Mouse (Mus musculus) small intestine, adult 2 months (tissue): Measurements from ENCODE around the gene Gm4969. TPM values are rescaled to one million over a fixed set of nuclear protein-coding genes. Genes with fewer than 3 reads are reported as not detected.

Source experiments
- H3K27ac ChIP-seq: fragments of 200-500 bp; 2 replicates; pipeline ENCODE4 v1.5.1; 2012; ENCODE audit warnings: low read depth, low read length, control low read depth, inconsistent platforms; ENCODE audit not compliant: insufficient read depth
- H3K27me3 ChIP-seq: fragments of 200-500 bp; 2 replicates; pipeline ENCODE4 v1.6.1; 2012; ENCODE audit warnings: mild to moderate bottlenecking, moderate library complexity, low read length, inconsistent platforms; ENCODE audit not compliant: control insufficient read depth, insufficient read depth
- H3K36me3 ChIP-seq: fragments of 200-500 bp; 2 replicates; pipeline ENCODE4 v1.6.1; 2012; ENCODE audit warnings: mild to moderate bottlenecking, low read length, control low read depth, inconsistent platforms; ENCODE audit not compliant: control insufficient read depth, insufficient read depth
- H3K4me1 ChIP-seq: fragments of 200-500 bp; 2 replicates; pipeline ENCODE4 v1.6.1; 2012; ENCODE audit warnings: low read length, inconsistent platforms, mixed read lengths; ENCODE audit not compliant: control insufficient read depth, insufficient read depth, insufficient read length
- H3K4me3 ChIP-seq: fragments of 200-500 bp; 2 replicates; pipeline ENCODE4 v1.5.1; 2012; ENCODE audit warnings: low read depth, mild to moderate bottlenecking, control low read depth, inconsistent platforms, low read length, moderate library complexity
- CTCF ChIP-seq: fragments of 200-500 bp; IDR thresholded peaks from 2 replicates; pipeline ENCODE4 v1.5.1; 2012; ENCODE audit warnings: low read depth, mild to moderate bottlenecking, control low read depth, inconsistent platforms, low read length, moderate library complexity, mixed read lengths; ENCODE audit not compliant: insufficient replicate concordance, insufficient read length; ENCODE audit errors: extremely low read depth
- POLR2A ChIP-seq: fragments of 200-500 bp; IDR thresholded peaks from 2 replicates; pipeline ENCODE4 v1.6.1; 2012; ENCODE audit warnings: low read depth, mild to moderate bottlenecking, control low read depth, inconsistent platforms, low read length, moderate library complexity
- WGBS: fragments of 180-500 bp; shearing (Covaris S2); methylation state at CpG from one replicate; pipeline ENCODE4 v1.1.7; 2018; 5-methylcytosine and 5-hydroxymethylcytosine counted together
- polyA plus RNA-seq: library from polyadenylated mRNA; depleted of rRNA; stranded (reverse); fragments of >200 nt; gene quantifications from 2 replicates; pipeline ENCODE4 v1.2.3, GENCODE M21; 2012; rRNA removed

The Gm4969 gene
- polyA plus RNA-seq, 1 experiment: not detected

DNA sequence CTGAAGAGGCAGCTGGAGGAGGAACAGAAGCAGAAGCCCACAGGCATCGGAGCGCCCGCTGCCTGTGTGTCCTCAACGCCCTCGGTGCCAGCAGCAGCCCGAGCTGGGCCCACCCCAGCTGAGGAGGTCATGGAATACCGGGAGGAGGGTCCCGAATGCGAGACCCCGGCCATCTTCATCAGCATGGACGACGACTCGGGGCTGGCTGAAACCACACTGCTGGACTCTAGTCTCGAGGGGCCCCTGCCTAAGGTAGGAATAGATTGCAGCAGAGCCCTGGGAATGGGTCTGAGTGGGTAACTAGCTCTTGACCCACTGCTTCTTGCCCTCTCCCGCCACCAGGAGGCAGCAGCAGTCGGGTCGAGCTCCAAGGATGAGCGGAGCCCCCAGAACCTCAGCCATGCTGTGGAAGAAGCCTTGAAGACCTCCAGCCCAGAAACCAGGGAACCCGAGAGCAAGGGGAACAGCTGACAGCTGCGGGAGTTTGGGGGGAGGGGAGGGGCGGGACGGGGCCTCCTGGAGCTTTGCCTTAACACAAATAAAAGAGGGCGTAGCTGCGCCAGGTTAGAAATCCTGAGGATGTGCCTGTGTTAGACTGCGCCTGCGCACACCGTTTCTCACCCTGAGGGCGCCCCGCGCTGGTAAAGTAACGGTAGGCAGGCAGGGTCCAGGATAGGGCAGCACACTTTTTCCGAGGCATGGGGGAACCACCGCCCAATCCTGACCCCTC lies 64.0 kb downstream of the Gm4969 start, which contains the start of gene Rsph6a:
Gene Rsph6a, plus strand, starts transcription at position 644 of the 730 bp plus-strand sequence.
- WGBS: 57% methylated on average over 33 of the region's 33 CpGs
- H3K27ac ChIP-seq: no peak within 1 kb of the TSS
- no peak; the same call in 1 of the 2 replicates for TF ChIP-seq CTCF
- TF ChIP-seq POLR2A: no peak
- no peaks in the 10 kb centered on the region for H3K27me3 ChIP-seq
- H3K36me3 ChIP-seq: peaks cover 26% of the 10 kb centered on the region
- H3K4me1 ChIP-seq: no peaks in the 10 kb centered on the region
- H3K4me3 ChIP-seq: no peak within 1 kb of the TSS

DNA sequence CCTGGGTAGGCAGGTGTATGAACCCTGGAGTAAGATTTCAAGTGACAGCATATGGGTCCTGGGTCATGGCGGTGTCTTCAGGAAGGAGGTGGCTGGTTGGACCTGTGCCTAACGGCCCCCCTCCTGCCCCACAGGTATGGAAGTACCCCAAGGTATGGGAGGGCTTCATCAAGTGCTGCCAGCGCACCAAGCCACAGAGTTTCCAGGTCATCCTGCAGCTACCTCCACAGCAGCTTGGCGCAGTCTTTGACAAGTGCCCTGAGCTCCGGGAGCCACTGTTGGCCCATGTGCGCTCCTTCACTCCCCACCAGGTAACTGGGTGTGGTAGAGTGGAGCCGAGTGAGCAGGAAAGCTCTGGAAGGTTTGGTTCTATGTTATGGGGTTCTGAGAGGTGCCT lies 65.0 kb downstream of the Gm4969 start:
- H3K4me3 ChIP-seq: no peak overlapping the region
- H3K27me3 ChIP-seq: no peaks in the 10 kb centered on the region
- no peaks in the 10 kb centered on the region for H3K4me1 ChIP-seq
- H3K36me3 ChIP-seq: peaks cover 34% of the 10 kb centered on the region
- 87% methylated on average over 7 of the region's 7 CpGs for WGBS
- TF ChIP-seq POLR2A: no peak
- no peak for TF ChIP-seq CTCF
- H3K27ac ChIP-seq: no peak overlapping the region

DNA sequence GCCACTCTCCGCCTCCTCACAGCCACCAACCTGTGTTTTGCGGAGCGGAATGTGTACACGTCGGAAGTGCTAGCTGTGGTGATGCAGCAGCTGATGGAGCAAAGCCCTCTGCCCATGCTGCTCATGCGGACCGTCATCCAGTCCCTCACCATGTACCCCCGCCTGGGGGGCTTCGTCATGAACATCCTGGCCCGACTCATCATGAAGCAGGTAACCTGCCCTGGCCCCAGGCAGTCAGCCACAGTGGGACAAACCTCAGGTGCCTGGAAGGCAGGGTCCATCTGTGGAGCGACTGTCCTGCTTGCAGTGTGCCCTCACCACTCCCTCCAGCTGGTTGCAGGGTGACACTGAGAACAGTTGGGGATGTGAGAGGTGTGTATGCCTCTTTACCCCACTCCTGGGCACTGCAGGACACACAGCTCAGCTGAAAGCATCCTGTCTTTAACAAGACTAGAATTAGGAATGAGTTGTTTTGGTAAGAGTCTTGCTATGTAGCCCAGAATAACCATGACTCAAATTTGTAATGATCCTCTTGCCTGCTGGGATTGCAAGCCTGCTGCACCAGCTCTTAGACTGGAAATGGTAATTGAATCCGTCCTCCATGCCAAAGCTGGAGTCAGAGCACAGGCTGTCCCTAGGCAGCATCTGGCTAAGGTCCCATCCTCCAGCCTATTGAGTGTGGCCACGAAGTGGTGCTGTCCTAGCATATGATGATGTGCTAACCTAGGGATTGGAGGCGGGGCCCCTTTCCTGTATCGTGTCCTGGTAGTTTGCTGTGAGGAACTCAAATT lies 65.6 kb downstream of the Gm4969 start:
- Histone ChIP-seq H3K4me3 (no peak overlapping the region), H3K27me3 (no peaks in the 10 kb centered on the region), H3K4me1 (no peaks in the 10 kb centered on the region), H3K27ac (no peak overlapping the region), H3K36me3 (peaks cover 38% of the 10 kb centered on the region)
- TF ChIP-seq POLR2A: no peak
- no peak for TF ChIP-seq CTCF
- WGBS: 90% methylated on average over 15 of the region's 15 CpGs

DNA sequence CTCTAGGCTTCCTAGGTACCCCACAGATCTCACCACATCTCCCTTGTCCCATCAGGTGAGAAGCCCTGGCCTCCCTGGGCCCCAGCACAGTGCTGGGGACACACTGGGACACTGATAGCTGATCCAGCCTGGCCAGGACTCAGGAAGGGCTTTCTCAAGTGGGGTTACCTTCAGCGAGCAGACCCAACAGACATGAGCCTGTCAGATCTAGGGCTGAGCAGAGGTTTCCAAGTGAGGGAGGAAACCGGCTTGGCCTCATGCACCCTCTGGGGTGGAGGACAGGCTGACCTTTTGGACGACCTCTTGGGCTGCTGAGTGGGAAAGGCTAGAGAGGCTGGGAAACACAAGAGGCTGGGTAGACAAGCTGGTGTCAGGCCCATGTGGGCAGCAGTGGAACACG lies 67.0 kb downstream of the Gm4969 start:
- Histone ChIP-seq H3K27me3 (no peaks in the 10 kb centered on the region), H3K36me3 (peaks cover 52% of the 10 kb centered on the region), H3K4me3 (no peak overlapping the region), H3K27ac (no peak overlapping the region), H3K4me1 (no peaks in the 10 kb centered on the region)
- TF ChIP-seq CTCF: no peak
- WGBS: 75% methylated on average over 4 of the region's 4 CpGs

DNA sequence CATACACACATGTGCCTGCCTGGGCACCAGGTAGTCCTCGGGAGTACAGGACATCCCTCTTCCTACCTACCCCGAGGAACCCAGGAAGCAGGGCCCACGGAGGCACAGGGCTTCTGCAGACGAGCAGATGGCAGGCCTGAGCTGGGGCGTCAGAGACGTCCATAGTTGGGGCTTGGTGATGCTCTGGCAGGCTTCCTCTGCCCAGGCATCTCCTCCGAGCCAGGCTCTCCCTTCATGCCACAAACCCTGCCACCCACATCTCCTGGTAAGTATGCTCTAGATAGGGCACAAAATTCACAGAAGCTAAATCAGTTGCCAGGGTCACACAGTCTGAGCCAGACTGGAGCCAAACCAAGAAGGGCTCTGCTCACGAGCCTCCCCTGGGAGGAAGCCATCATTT lies 68.0 kb downstream of the Gm4969 start:
- TF ChIP-seq POLR2A (no peak), CTCF (no peak)

DNA sequence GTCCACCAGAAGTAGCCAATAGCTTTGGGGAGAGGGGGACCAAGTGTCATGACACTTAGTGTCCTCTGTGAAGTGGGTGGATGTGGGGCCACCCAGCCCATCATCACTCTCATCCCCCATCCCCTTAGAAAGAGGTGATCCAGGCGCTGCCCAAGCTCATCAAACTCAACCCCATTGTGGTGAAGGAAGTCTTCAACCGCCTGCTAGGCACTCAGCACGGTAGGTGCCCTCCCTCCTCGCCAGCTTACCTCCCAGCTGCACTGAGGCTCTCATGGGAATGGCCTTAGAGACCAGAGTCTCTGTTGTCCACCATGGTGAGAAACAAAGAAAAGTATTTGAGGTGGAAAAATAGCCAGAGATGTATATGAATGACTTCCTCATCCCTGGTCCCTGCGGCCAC lies 68.9 kb downstream of the Gm4969 start:
- no peak overlapping the region for H3K4me3 ChIP-seq
- H3K27ac ChIP-seq: no peak overlapping the region
- WGBS: 85% methylated on average over 5 of the region's 5 CpGs
- peaks cover 71% of the 10 kb centered on the region for H3K36me3 ChIP-seq
- no peaks in the 10 kb centered on the region for H3K27me3 ChIP-seq
- no peaks in the 10 kb centered on the region for H3K4me1 ChIP-seq
- TF ChIP-seq POLR2A: no peak
- TF ChIP-seq CTCF: no peak

More for the DNA sequence above, 68.0 kb downstream of the Gm4969 start:
- WGBS: 77% methylated on average over 8 of the region's 8 CpGs
- H3K4me3 ChIP-seq: no peak overlapping the region
- no peak overlapping the region for H3K27ac ChIP-seq
- peaks cover 62% of the 10 kb centered on the region for H3K36me3 ChIP-seq
- no peaks in the 10 kb centered on the region for H3K27me3 ChIP-seq
- H3K4me1 ChIP-seq: no peaks in the 10 kb centered on the region

Other genes with a start within 250 kb of the Gm4969 start
- 268 and 499 TPM in 2 replicates for gene Pglyrp1, start 247.0 kb downstream of the Gm4969 start, polyA plus RNA-seq
- 11.1 and 21.4 TPM in 2 replicates for gene Ccdc61, start 208.0 kb downstream of the Gm4969 start, polyA plus RNA-seq
- gene Nova2, start 192.5 kb downstream of the Gm4969 start, polyA plus RNA-seq: 0.41 and 0.55 TPM in 2 replicates
- not detected in 2 replicates for gene Nanos2, start 131.0 kb downstream of the Gm4969 start, polyA plus RNA-seq
- gene Mypop, start 127.1 kb downstream of the Gm4969 start, polyA plus RNA-seq: 1.9 and 2.3 TPM in 2 replicates
- 17.0 and 25.8 TPM in 2 replicates for gene Irf2bp1, start 114.3 kb downstream of the Gm4969 start, polyA plus RNA-seq
- gene Foxa3, start 94.8 kb downstream of the Gm4969 start, polyA plus RNA-seq: 17.8 and 19.9 TPM in 2 replicates
- gene Sympk, start 94.0 kb downstream of the Gm4969 start, polyA plus RNA-seq: 50.4 and 71.8 TPM in 2 replicates
- gene Rsph6a, start 63.7 kb downstream of the Gm4969 start, polyA plus RNA-seq: not detected in 2 replicates
- gene Dmwd, start 42.1 kb downstream of the Gm4969 start, polyA plus RNA-seq: 13.9 and 16.3 TPM in 2 replicates
- 353 and 387 TPM in 2 replicates for gene Dmpk, start 34.5 kb downstream of the Gm4969 start, polyA plus RNA-seq
- gene Six5, start 23.8 kb downstream of the Gm4969 start, polyA plus RNA-seq: 14.1 and 14.5 TPM in 2 replicates
- 6.1 and 14.9 TPM in 2 replicates for gene Fbxo46, start 1.5 kb upstream of the Gm4969 start, polyA plus RNA-seq
- gene Qpctl, start 30.9 kb upstream of the Gm4969 start, polyA plus RNA-seq: 5.5 and 6.6 TPM in 2 replicates
- gene Snrpd2, start 31.4 kb upstream of the Gm4969 start, polyA plus RNA-seq: 13.2 and 25.8 TPM in 2 replicates
- 0.53 and 0.62 TPM in 2 replicates for gene Gipr, start 47.8 kb upstream of the Gm4969 start, polyA plus RNA-seq
- gene Eml2, start 58.1 kb upstream of the Gm4969 start, polyA plus RNA-seq: 15.8 and 17.2 TPM in 2 replicates
- gene Gpr4, start 94.2 kb upstream of the Gm4969 start, polyA plus RNA-seq: 3.8 and 4.4 TPM in 2 replicates
- gene Opa3, start 110.0 kb upstream of the Gm4969 start, polyA plus RNA-seq: 17.1 and 34.6 TPM in 2 replicates
- 183 and 517 TPM in 2 replicates for gene Vasp, start 153.4 kb upstream of the Gm4969 start, polyA plus RNA-seq
- 1.8 and 11.8 TPM in 2 replicates for gene Ppm1n, start 161.7 kb upstream of the Gm4969 start, polyA plus RNA-seq
- gene Rtn2, start 164.3 kb upstream of the Gm4969 start, polyA plus RNA-seq: 6.7 and 11.7 TPM in 2 replicates
- 1.7 and 16.7 TPM in 2 replicates for gene Fosb, start 191.7 kb upstream of the Gm4969 start, polyA plus RNA-seq
- gene Ercc1, start 226.4 kb upstream of the Gm4969 start, polyA plus RNA-seq: 9.3 and 17.5 TPM in 2 replicates
- 2.0 and 2.5 TPM in 2 replicates for gene Cd3eap, start 241.1 kb upstream of the Gm4969 start, polyA plus RNA-seq
- gene Ppp1r13l, start 241.4 kb upstream of the Gm4969 start, polyA plus RNA-seq: 6.2 and 10.4 TPM in 2 replicates